Mouse (Mus musculus) forebrain, embryonic 11.5 days (tissue): ENCODE measurements around the gene Cacng8. TPM values are rescaled to one million over a fixed set of nuclear protein-coding genes. Genes with fewer than 3 reads are reported as not detected.

ENCODE experiments used
- ATAC-seq: fragments of 200-750 bp; cut with Nextera tagmentation; replicated peaks from 2 replicates; pipeline ENCODE4 v1.8.0; 2017; ENCODE audit warnings: moderate TSS enrichment; ENCODE audit not compliant: low FRiP score
- DNase-seq: peaks from one replicate; pipeline ENCODE4 v3.0.0-alpha.2; 2017; ENCODE audit warnings: low spot score
- H3K27ac ChIP-seq: fragments of 300-500 bp; sonication (generic); 2 replicates; pipeline ENCODE4 v1.5.1; 2014; ENCODE audit warnings: low read depth, low read length
- H3K27me3 ChIP-seq: fragments of 300-500 bp; sonication (generic); 2 replicates; pipeline ENCODE4 v1.6.1; 2014; ENCODE audit warnings: mild to moderate bottlenecking, low read length, mixed read lengths; ENCODE audit not compliant: control insufficient read depth, insufficient read depth
- H3K36me3 ChIP-seq: fragments of 300-500 bp; sonication (generic); 2 replicates; pipeline ENCODE4 v1.6.1; 2014; ENCODE audit warnings: mild to moderate bottlenecking, low read length, moderate library complexity, mixed read lengths; ENCODE audit not compliant: control insufficient read depth, insufficient read depth
- H3K4me1 ChIP-seq: fragments of 300-500 bp; sonication (generic); replicated peaks from 2 replicates; pipeline ENCODE4 v1.6.1; 2014; ENCODE audit warnings: low read length, mixed read lengths; ENCODE audit not compliant: control insufficient read depth, insufficient read depth
- H3K4me2 ChIP-seq: fragments of 300-500 bp; sonication (generic); 2 replicates; pipeline ENCODE4 v1.6.1; 2014; ENCODE audit warnings: low read depth, mild to moderate bottlenecking, low read length, moderate library complexity, mixed read lengths; ENCODE audit not compliant: severe bottlenecking
- H3K4me3 ChIP-seq: fragments of 300-500 bp; sonication (generic); 2 replicates; pipeline ENCODE4 v1.5.1; 2014; ENCODE audit warnings: low read depth, low read length
- H3K9ac ChIP-seq: fragments of 300-500 bp; sonication (generic); 2 replicates; pipeline ENCODE4 v1.6.1; 2014; ENCODE audit warnings: low read length
- H3K9me3 ChIP-seq: fragments of 300-500 bp; sonication (generic); 2 replicates; pipeline ENCODE4 v1.6.1; 2016; ENCODE audit warnings: low read length, mixed read lengths; ENCODE audit not compliant: control insufficient read depth
- WGBS: fragments of 180-500 bp; shearing (Covaris S2); extraction: QIAGEN DNeasy Blood & Tissue Kit; methylation state at CpG from one replicate; pipeline ENCODE4 v1.1.7; 2014; 5-methylcytosine and 5-hydroxymethylcytosine counted together
- polyA plus RNA-seq: library from polyadenylated mRNA; unstranded; fragments of >200 nt; fragmentation: Nextera tagmentation; extraction: Ambion mirVana; gene quantifications from 2 replicates; pipeline ENCODE4 v1.2.1, GENCODE M21; 2014

The Cacng8 gene
- 7.9 and 9.3 TPM in 2 replicates for polyA plus RNA-seq

DNA sequence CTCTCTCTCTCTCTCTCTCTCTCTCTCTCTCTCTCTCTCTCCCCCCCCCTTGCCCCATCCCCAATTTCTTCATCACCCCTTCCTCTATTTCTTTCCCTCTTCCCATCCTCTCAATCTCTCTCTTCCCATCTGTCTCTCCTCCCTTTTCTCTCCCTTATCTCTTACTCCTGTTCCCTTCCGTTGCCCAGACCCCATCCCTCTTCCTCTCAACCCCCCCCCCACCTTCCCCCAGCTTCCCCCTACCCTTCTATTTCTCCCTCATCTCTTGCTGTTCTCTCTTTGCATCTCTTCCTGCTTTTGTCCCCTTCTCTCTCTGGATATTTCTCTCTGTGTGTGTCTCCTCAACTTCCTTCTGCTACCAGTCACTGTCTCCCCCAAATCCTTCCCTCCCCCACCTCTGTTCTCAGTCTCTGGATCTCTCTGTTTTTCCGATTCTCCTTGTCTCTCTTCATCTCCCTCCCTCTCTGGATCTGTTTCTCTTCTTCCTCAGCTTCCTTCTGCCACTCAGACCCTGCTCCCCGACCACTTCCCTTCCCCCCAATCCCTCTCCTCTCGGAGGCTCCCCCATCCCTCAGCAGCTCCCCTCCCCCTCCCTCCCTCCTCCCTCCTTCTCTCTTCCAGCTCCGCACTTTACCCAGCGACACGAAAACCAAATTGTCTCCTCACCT is at the start of gene Cacng8:
Cacng8 (plus strand) TSS at position 271 of the 668 bp plus-strand sequence.
- Histone ChIP-seq H3K4me2 (peak within 1 kb of the TSS; percentile 53), H3K4me1 (peaks cover 4% of the 10 kb centered on the region; the same call in 1 of the 2 replicates), H3K9ac (peak within 1 kb of the TSS; percentile 60), H3K36me3 (no peaks in the 10 kb centered on the region; the same call in 1 of the 2 replicates), H3K27me3 (no peaks in the 10 kb centered on the region), H3K4me3 (peak within 1 kb of the TSS; percentile 26), H3K9me3 (no peaks in the 10 kb centered on the region), H3K27ac (peak within 1 kb of the TSS; percentile 46)
- 0% methylated on average over 7 of the region's 7 CpGs for WGBS
- DNase-seq (peak; percentile 71), ATAC-seq (peak; percentile 40)

DNA sequence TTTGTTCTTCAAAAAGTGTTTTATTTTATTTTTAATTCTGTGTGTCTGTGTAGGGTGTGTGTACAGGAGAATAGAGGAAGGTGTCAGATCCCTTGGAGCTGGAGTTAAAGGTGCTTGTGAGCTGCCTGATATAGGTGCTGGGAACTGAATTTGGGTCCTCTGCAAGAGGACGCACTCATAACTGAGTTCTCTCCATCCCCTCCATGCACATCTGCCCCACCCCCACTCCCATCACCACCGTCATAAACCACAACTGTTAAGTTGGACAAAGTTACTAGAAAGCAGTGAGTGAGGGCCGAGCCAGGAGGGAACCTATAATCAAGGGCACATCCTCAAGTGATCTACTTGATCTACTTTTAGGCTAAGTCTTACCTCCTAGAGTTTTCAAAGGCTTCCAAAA is 46.6 kb upstream of the Cacng8 start:
- H3K36me3 ChIP-seq = peaks cover 4% of the 10 kb centered on the region; the same call in 1 of the 2 replicates
- H3K4me2 ChIP-seq = no peak overlapping the region
- H3K27me3 ChIP-seq = no peaks in the 10 kb centered on the region
- H3K4me3 ChIP-seq = no peak overlapping the region
- no peaks in the 10 kb centered on the region for H3K9me3 ChIP-seq
- DNase-seq (no peak), ATAC-seq (no peak)
- no peak overlapping the region for H3K27ac ChIP-seq
- H3K9ac ChIP-seq = no peak overlapping the region
- H3K4me1 ChIP-seq = no peaks in the 10 kb centered on the region
- 91% methylated on average over 3 of the region's 3 CpGs for WGBS

DNA sequence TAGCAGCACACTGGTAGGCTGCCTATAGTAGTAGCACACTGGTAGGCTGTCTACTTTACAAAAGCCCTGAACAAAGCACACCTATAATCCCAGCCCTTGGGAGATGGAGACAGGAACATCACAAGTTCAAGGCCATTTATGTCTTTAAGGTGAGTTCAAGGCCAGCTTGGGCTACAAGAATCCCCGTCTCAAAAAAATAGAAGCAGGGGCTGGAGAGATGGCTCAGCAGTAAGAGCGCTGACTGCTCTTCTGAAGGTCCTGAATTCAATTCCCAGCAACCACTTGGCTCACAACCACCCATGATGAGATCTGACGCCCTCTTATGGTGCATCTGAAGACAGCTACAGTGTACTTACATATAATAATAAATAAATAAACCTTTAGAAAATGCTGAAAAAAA is 45.2 kb upstream of the Cacng8 start:
- 87% methylated on average over 3 of the region's 3 CpGs for WGBS
- ATAC-seq = no peak
- H3K9me3 ChIP-seq = no peaks in the 10 kb centered on the region
- peaks cover 4% of the 10 kb centered on the region; the same call in 1 of the 2 replicates for H3K36me3 ChIP-seq
- no peak overlapping the region for H3K4me2 ChIP-seq
- no peaks in the 10 kb centered on the region for H3K27me3 ChIP-seq
- H3K4me3 ChIP-seq = no peak overlapping the region
- no peak overlapping the region for H3K27ac ChIP-seq
- H3K4me1 ChIP-seq = no peaks in the 10 kb centered on the region
- H3K9ac ChIP-seq = no peak overlapping the region
- no peak for DNase-seq

DNA sequence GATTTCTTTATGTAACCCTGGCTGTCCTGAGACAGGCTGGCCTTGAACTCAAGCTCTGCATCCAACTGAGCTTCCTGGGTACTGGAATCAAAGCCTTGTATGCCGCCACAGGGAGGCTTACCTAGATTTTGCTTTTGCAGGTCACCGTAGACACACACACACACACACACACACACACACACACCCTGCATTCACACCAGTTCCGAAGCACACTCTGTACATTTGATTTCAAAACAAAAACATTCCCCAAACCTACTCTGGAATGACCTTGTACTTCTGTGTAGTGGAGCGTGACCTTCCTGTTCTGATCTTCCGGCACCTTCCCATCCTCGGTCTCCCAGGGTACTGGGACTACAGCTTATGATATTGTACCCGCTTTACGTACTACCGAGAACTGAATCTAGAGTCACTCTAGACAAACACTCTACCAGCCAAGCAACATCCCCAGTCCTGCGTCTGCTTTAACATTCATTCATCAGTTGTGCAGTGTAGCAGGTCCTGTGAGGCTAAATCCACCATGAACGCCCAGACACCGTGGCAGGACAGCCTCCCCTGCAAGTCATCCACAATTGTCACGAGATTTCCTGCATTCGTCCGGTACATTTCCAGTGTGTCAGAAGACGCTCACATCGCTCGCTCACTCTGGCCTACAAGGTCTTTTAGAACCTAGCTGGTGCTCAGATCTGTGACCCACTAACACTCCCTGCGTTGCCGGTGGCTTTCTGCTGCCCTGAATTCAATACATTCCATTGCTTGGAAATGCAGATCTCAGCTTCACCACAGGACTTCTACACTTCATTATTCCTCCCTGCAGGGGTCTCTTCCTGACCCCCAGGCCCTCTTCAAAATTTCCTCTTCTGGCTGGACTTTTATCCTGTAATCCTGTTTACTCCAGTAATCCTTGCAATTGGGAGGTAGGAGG is 42.9 kb upstream of the Cacng8 start:
- DNase-seq = no peak
- Histone ChIP-seq H3K4me2 (no peak overlapping the region), H3K9ac (no peak overlapping the region), H3K4me3 (no peak overlapping the region), H3K27me3 (no peaks in the 10 kb centered on the region), H3K27ac (no peak overlapping the region), H3K4me1 (no peaks in the 10 kb centered on the region), H3K9me3 (no peaks in the 10 kb centered on the region), H3K36me3 (peaks cover 7% of the 10 kb centered on the region; the same call in 1 of the 2 replicates)
- WGBS = 27% methylated on average over 20 of the region's 20 CpGs
- ATAC-seq = no peak

DNA sequence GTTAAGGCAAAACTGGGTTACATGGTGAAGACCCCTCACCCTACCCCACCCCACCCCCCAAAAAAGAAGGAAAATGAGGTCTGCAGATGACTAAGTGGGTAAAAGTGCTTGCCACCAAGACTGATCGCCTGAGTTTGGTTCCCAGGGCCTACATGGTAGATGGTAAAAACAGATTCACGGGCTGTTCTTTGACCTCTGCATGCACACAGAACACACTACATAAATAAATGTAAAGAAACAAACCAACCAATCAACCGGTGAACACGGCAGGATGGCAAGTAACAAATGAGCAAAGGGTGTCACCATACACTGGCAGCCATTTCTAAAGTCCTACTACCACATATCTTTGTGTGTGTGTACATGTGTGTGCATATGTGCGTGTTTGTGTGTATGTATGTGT is 42.2 kb upstream of the Cacng8 start:
- no peak overlapping the region for H3K9ac ChIP-seq
- no peaks in the 10 kb centered on the region for H3K9me3 ChIP-seq
- no peaks in the 10 kb centered on the region for H3K4me1 ChIP-seq
- no peak overlapping the region for H3K27ac ChIP-seq
- peaks cover 4% of the 10 kb centered on the region; the same call in 1 of the 2 replicates for H3K36me3 ChIP-seq
- no peak overlapping the region for H3K4me2 ChIP-seq
- WGBS = 58% methylated on average over 5 of the region's 5 CpGs
- H3K4me3 ChIP-seq = no peak overlapping the region
- ATAC-seq (no peak), DNase-seq (no peak)
- no peaks in the 10 kb centered on the region for H3K27me3 ChIP-seq

DNA sequence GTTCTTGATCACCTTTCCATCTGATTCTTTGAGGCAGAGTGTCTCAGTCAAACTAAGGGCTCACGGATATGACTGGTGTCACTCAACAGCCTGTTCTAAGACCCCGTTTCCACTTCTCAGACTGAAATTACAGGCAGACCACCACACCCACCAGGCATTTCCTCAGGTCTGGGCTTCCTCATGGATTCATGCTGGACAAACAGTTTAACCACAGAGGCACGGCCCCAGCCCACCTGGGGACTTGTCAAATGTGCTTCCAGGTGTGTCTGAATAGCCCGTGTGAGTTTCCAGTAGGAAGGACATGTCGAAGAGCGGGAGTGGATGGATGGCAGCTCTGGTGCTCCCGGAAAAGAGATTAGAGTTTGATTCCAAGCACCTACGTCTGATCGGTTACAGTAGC is 40.7 kb upstream of the Cacng8 start:
- H3K27ac ChIP-seq = no peak overlapping the region
- H3K9me3 ChIP-seq = no peaks in the 10 kb centered on the region
- H3K36me3 ChIP-seq = peaks cover 3% of the 10 kb centered on the region; the same call in 1 of the 2 replicates
- H3K9ac ChIP-seq = no peak overlapping the region
- no peaks in the 10 kb centered on the region for H3K4me1 ChIP-seq
- H3K4me3 ChIP-seq = no peak overlapping the region
- H3K27me3 ChIP-seq = no peaks in the 10 kb centered on the region
- ATAC-seq = no peak
- 93% methylated on average over 9 of the region's 9 CpGs for WGBS
- no peak overlapping the region for H3K4me2 ChIP-seq
- DNase-seq = no peak

DNA sequence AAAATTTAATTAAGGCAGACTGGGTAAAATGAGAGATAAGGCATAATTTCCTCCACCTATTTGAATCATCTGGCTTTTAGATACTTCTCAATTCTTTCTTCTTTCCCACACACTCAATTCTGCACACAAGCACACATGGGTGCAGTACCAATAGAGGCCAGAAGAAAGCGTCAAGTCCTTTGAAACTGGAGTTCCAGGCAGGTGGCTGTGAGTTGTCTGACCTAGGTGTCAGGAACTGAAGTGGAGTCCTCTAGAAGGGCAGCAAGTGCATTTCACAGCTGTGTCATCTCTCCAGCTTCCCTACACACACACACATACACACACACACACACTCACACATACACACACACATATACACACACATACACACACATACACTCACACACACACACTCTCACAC is 38.9 kb upstream of the Cacng8 start:
- Histone ChIP-seq H3K9me3 (no peaks in the 10 kb centered on the region), H3K4me3 (no peak overlapping the region), H3K36me3 (peaks cover 3% of the 10 kb centered on the region; the same call in 1 of the 2 replicates), H3K27me3 (no peaks in the 10 kb centered on the region), H3K9ac (no peak overlapping the region), H3K27ac (no peak overlapping the region), H3K4me1 (no peaks in the 10 kb centered on the region), H3K4me2 (no peak overlapping the region)
- DNase-seq = no peak
- WGBS = 95% methylated on average over 1 of the region's 1 CpGs
- no peak for ATAC-seq

DNA sequence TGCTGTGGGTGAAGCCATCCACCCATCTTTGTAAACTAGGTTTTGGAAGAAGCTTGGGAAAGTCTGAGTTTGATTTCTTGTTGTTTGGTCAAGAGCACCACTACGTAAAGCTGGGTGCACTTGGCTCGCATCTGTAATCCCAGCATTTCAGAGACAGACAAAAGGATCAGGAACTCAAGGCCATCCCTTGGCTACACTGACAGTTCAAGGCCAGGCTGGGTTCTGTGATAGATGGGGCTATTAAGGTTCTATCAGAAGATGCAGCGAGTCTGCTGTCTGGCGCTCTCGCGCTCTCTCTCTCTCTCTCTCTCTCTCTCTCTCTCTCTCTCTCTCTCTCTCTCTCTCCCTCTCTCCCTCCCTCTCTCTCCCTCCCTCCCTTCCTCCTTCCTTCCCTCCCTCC is 35.6 kb upstream of the Cacng8 start:
- no peaks in the 10 kb centered on the region for H3K27me3 ChIP-seq
- no peaks in the 10 kb centered on the region for H3K4me1 ChIP-seq
- no peak overlapping the region for H3K4me2 ChIP-seq
- 97% methylated on average over 6 of the region's 6 CpGs for WGBS
- ATAC-seq (no peak), DNase-seq (no peak)
- H3K9ac ChIP-seq = no peak overlapping the region
- no peak overlapping the region for H3K27ac ChIP-seq
- H3K4me3 ChIP-seq = no peak overlapping the region
- no peaks in the 10 kb centered on the region for H3K9me3 ChIP-seq
- peaks cover 5% of the 10 kb centered on the region; the same call in 1 of the 2 replicates for H3K36me3 ChIP-seq
